Mouse (Mus musculus) heart, embryonic 11.5 days (tissue): ENCODE results near the gene Trim58. TPM values are rescaled to one million over a fixed set of nuclear protein-coding genes. Genes with fewer than 3 reads are reported as not detected.

Source experiments
- ATAC-seq: fragments of 200-750 bp; cut with Nextera tagmentation; replicated peaks from 2 replicates; pipeline ENCODE4 v1.8.0; 2017; ENCODE audit warnings: moderate library complexity; ENCODE audit not compliant: insufficient number of reproducible peaks, low FRiP score, low TSS enrichment
- H3K27ac ChIP-seq: fragments of 300-500 bp; sonication (generic); 2 replicates; pipeline ENCODE4 v1.5.1; 2014; ENCODE audit warnings: mild to moderate bottlenecking, low read depth, low read length
- H3K27me3 ChIP-seq: fragments of 300-500 bp; sonication (generic); 2 replicates; pipeline ENCODE4 v1.6.1; 2014; ENCODE audit warnings: mild to moderate bottlenecking, low read length, mixed read lengths; ENCODE audit not compliant: control insufficient read depth, insufficient read depth
- H3K36me3 ChIP-seq: fragments of 300-500 bp; sonication (generic); 2 replicates; pipeline ENCODE4 v1.6.1; 2014; ENCODE audit warnings: mild to moderate bottlenecking, low read length, moderate library complexity, mixed read lengths; ENCODE audit not compliant: control insufficient read depth, insufficient read depth
- H3K4me1 ChIP-seq: fragments of 300-500 bp; sonication (generic); 2 replicates; pipeline ENCODE4 v1.6.1; 2014; ENCODE audit warnings: low read length; ENCODE audit not compliant: control insufficient read depth, insufficient read depth
- H3K4me2 ChIP-seq: fragments of 300-500 bp; sonication (generic); 2 replicates; pipeline ENCODE4 v1.6.1; 2014; ENCODE audit warnings: mild to moderate bottlenecking, moderate library complexity
- H3K4me3 ChIP-seq: fragments of 300-500 bp; sonication (generic); 2 replicates; pipeline ENCODE4 v1.5.1; 2014; ENCODE audit warnings: low read depth, low read length
- H3K9ac ChIP-seq: fragments of 300-500 bp; sonication (generic); 2 replicates; pipeline ENCODE4 v1.6.1; 2014; ENCODE audit warnings: mild to moderate bottlenecking, low read depth, low read length, moderate library complexity
- H3K9me3 ChIP-seq: fragments of 300-500 bp; sonication (generic); replicated peaks from 2 replicates; pipeline ENCODE4 v1.6.1; 2016; ENCODE audit warnings: low read length; ENCODE audit not compliant: control insufficient read depth
- WGBS: fragments of 180-500 bp; shearing (Covaris S2); extraction: QIAGEN DNeasy Blood & Tissue Kit; methylation state at CpG from one replicate; pipeline ENCODE4 v1.1.7; 2014; ENCODE audit not compliant: insufficient replicate concordance; 5-methylcytosine and 5-hydroxymethylcytosine counted together
- polyA plus RNA-seq: library from polyadenylated mRNA; unstranded; fragments of >200 nt; fragmentation: Nextera tagmentation; extraction: Ambion mirVana; gene quantifications from 2 replicates; pipeline ENCODE4 v1.2.1, GENCODE M21; 2014

Trim58 gene
- polyA plus RNA-seq, result 0.74 and 1.6 TPM in 2 replicates

DNA sequence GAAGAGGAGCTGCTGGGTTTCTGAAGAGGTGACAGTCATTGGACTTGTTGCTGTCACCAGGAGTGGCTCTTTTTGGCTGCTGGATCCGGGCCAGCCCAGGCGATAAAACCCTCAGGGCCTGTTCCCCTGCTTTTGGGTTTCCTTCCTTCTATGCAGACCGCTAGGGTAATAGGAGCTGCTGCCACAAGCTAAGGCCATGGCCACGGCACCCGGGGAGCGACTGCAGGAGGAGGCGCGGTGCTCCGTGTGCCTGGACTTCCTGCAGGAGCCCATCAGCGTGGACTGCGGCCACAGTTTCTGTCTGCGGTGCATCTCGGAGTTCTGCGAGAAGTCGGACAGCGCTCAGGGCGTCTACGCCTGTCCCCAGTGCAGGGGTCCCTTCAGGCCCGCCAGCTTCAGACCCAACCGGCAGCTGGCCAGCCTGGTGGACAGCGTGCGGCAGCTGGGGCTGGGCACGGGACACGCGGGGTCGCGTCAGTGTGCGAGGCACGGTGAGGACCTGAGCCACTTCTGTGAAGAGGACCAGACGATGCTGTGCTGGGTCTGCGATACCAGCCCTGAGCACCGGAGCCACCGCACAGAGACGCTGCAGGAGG is at the start of gene Trim58:
Gene Trim58 (plus strand): TSS at position 194 of the 596 bp plus-strand sequence.
- Histone ChIP-seq H3K36me3 (no peaks in the 10 kb centered on the region), H3K9me3 (no peaks in the 10 kb centered on the region), H3K27me3 (peaks cover 37% of the 10 kb centered on the region), H3K4me1 (peaks cover 6% of the 10 kb centered on the region; the same call in 1 of the 2 replicates), H3K27ac (peak within 1 kb of the TSS; percentile 75), H3K9ac (peak within 1 kb of the TSS; percentile 69), H3K4me3 (peak within 1 kb of the TSS; percentile 41), H3K4me2 (peak within 1 kb of the TSS; percentile 74)
- 1% methylated on average over 34 of the region's 34 CpGs for WGBS
- peak; percentile 63; the same call in 1 of the 2 replicates for ATAC-seq

GRCm38 (mm10) chr11:58594814-58595213 is 45.5 kb upstream of the Trim58 start, which contains the start of gene Olfr324:
Olfr324 (plus strand) TSS chr11:58595114.
- Histone ChIP-seq H3K9me3 (no peaks in the 10 kb centered on the region), H3K4me1 (no peaks in the 10 kb centered on the region), H3K27ac (no peak within 1 kb of the TSS), H3K9ac (no peak within 1 kb of the TSS), H3K4me3 (no peak within 1 kb of the TSS), H3K4me2 (no peak within 1 kb of the TSS), H3K27me3 (no peaks in the 10 kb centered on the region), H3K36me3 (no peaks in the 10 kb centered on the region)
- no peak for ATAC-seq
- WGBS, result 79% methylated on average over 6 of the region's 6 CpGs

DNA sequence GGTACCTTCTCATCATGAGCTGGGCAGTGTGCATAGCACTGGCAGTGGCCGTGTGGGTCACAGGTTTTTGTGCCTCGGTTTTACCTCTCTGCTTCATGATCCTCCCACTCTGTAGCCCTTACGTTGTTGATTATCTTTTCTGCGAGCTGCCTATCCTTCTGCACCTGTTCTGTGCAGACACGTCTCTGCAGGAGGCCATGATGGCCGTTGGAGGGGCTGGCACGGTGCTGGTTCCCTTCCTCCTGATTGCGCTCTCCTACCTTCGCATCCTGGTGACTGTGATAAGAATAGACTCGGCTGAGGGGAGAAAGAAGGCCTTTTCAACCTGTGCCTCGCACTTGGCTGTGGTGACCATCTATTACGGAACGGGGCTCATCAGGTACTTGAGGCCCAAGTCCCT is 42.4 kb upstream of the Trim58 start:
- Histone ChIP-seq H3K4me2 (no peak overlapping the region), H3K36me3 (no peaks in the 10 kb centered on the region), H3K4me3 (no peak overlapping the region), H3K27ac (no peak overlapping the region), H3K9ac (no peak overlapping the region), H3K9me3 (no peaks in the 10 kb centered on the region), H3K4me1 (no peaks in the 10 kb centered on the region), H3K27me3 (no peaks in the 10 kb centered on the region)
- WGBS, result 78% methylated on average over 13 of the region's 13 CpGs
- no peak for ATAC-seq

- no peaks in the 10 kb centered on the region; the same call in 1 of the 2 replicates for H3K4me1 ChIP-seq
- H3K9me3 ChIP-seq, result no peaks in the 10 kb centered on the region
- no peak overlapping the region for H3K4me2 ChIP-seq
- H3K27me3 ChIP-seq, result no peaks in the 10 kb centered on the region
- no peak for ATAC-seq
- no peak overlapping the region for H3K9ac ChIP-seq
- no peak overlapping the region for H3K4me3 ChIP-seq
- H3K36me3 ChIP-seq, result no peaks in the 10 kb centered on the region
- H3K27ac ChIP-seq, result no peak overlapping the region
Observed at GRCm38 (mm10) chr11:58602062-58602461, 38.2 kb upstream of the Trim58 start.

DNA sequence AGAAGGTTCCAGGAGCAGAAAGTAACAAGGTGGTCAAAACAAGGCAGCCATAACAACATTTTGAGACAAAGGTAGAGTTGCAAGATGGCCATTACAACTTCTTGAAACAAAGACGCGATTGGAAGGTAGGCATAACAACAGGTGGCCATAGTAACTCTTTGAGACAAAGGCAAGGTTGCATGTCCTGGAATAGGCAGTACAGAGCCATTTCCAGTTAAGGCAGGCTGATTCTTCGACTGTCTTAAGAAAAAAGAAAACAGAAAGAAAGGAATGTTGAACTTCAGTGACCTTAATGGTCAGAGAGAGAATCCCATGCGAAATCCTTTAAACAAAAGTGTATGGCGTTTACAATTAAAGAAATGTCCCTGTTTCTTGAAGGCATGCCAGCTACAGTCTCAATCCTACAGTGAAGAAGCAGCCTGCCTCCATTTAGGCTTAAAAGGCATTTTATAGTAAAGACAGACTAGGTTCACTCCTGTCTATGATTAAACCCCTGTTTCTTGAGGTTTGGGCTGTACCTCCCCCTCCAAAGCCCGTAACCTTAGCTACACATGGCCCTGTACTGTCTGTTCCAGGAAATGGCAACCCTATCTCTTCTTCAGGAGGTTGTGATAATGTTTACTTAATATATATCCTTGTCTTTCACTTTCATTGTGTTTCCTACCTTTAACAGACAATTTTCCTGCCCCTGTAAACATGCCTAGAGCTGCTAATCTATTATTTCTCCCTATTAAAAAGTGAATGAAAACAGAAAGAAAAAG is 37.3 kb upstream of the Trim58 start:
- H3K9me3 ChIP-seq, result no peaks in the 10 kb centered on the region
- 72% methylated on average over 6 of the region's 6 CpGs for WGBS
- no peaks in the 10 kb centered on the region for H3K27me3 ChIP-seq
- no peak overlapping the region for H3K4me3 ChIP-seq
- no peak overlapping the region for H3K4me2 ChIP-seq
- H3K36me3 ChIP-seq, result no peaks in the 10 kb centered on the region
- no peak for ATAC-seq
- no peak overlapping the region for H3K9ac ChIP-seq
- H3K4me1 ChIP-seq, result no peaks in the 10 kb centered on the region; the same call in 1 of the 2 replicates
- no peak overlapping the region for H3K27ac ChIP-seq

DNA sequence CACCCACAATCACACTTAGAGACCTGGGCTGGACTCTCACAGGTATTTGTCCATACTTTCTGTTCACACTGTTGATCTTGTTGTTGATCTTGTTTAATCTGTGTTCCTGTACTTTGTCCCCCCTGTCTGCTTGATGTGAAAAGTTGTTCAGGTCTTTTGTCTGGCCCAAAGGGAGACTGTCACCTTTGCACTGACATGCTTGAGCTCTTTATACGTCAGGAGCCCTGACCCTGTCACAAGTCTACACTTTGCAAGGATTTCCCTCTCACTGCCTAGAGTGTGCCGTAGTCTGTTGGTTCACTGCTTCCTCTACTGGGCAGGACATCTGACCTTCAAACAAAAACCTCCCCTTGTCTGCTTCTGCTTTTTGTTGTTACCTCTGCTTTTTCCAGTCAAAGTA is 35.6 kb upstream of the Trim58 start:
- no peaks in the 10 kb centered on the region for H3K27me3 ChIP-seq
- no peak for ATAC-seq
- H3K9ac ChIP-seq, result no peak overlapping the region
- H3K4me3 ChIP-seq, result no peak overlapping the region
- H3K4me2 ChIP-seq, result no peak overlapping the region
- no peaks in the 10 kb centered on the region for H3K36me3 ChIP-seq
- H3K27ac ChIP-seq, result no peak overlapping the region
- H3K4me1 ChIP-seq, result no peaks in the 10 kb centered on the region; the same call in 1 of the 2 replicates
- no peaks in the 10 kb centered on the region for H3K9me3 ChIP-seq
- 66% methylated on average over 2 of the region's 2 CpGs for WGBS

DNA sequence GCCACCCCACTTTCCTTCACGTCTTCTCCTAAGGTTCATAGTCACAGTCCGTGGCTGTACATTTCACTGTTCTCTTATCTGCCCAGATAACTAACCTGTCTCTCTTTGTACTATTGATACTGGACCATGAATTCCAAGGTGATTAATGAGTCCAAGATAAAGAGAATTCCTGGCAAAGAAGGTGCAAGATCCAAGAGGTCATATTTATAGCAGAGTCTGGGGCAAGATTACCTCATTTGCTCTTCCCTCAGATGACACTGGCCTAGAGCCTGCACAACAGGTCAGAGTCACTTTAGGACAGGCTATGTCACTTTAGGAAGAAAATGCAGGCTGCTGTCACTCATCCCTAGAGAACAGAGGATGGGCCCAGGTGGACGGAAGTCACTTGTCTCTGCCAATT is 35.0 kb upstream of the Trim58 start:
- Histone ChIP-seq H3K4me1 (no peaks in the 10 kb centered on the region; the same call in 1 of the 2 replicates), H3K9me3 (no peaks in the 10 kb centered on the region), H3K9ac (no peak overlapping the region), H3K27ac (no peak overlapping the region), H3K4me3 (no peak overlapping the region), H3K36me3 (no peaks in the 10 kb centered on the region), H3K27me3 (no peaks in the 10 kb centered on the region), H3K4me2 (no peak overlapping the region)
- ATAC-seq, result no peak
- 47% methylated on average over 3 of the region's 3 CpGs for WGBS

GRCm38 (mm10) chr11:58606177-58606919 is 33.9 kb upstream of the Trim58 start:
- no peaks in the 10 kb centered on the region for H3K9me3 ChIP-seq
- ATAC-seq, result no peak
- no peak overlapping the region for H3K4me2 ChIP-seq
- H3K4me1 ChIP-seq, result no peaks in the 10 kb centered on the region; the same call in 1 of the 2 replicates
- H3K4me3 ChIP-seq, result no peak overlapping the region
- WGBS, result 71% methylated on average over 12 of the region's 12 CpGs
- no peak overlapping the region for H3K9ac ChIP-seq
- H3K36me3 ChIP-seq, result no peaks in the 10 kb centered on the region
- no peaks in the 10 kb centered on the region for H3K27me3 ChIP-seq
- H3K27ac ChIP-seq, result no peak overlapping the region
